Mouse (Mus musculus) heart, embryonic 14.5 days (tissue): ENCODE results near the gene Gpr132. TPM values are rescaled to one million over a fixed set of nuclear protein-coding genes. Genes with fewer than 3 reads are reported as not detected.

Experiments
- polyA plus RNA-seq: library from polyadenylated mRNA; unstranded; fragments of >200 nt; fragmentation: Nextera tagmentation; extraction: Ambion mirVana; gene quantifications from 2 replicates; pipeline ENCODE4 v1.2.1, GENCODE M21; 2014

Gene Gpr132
- polyA plus RNA-seq, 1 experiment from 2014 or later = 0.08 TPM

Other genes with a start within 250 kb of the Gpr132 start
- gene Adssl1, start 248.2 kb downstream of the Gpr132 start, polyA plus RNA-seq = 88.3 and 89.7 TPM in 2 replicates
- 136 and 153 TPM in 2 replicates for gene Siva1, start 223.5 kb downstream of the Gpr132 start, polyA plus RNA-seq
- 163 and 182 TPM in 2 replicates for gene Akt1, start 193.3 kb downstream of the Gpr132 start, polyA plus RNA-seq
- 5.3 and 6.7 TPM in 2 replicates for gene Zbtb42, start 189.4 kb downstream of the Gpr132 start, polyA plus RNA-seq
- gene Cep170b, start 147.8 kb downstream of the Gpr132 start, polyA plus RNA-seq = 5.0 and 6.1 TPM in 2 replicates
- 6.0 and 6.8 TPM in 2 replicates for gene Pld4, start 107.6 kb downstream of the Gpr132 start, polyA plus RNA-seq
- 1.9 and 3.1 TPM in 2 replicates for gene Ahnak2, start 65.6 kb downstream of the Gpr132 start, polyA plus RNA-seq
- 7.1 and 7.9 TPM in 2 replicates for gene Clba1, start 59.3 kb downstream of the Gpr132 start, polyA plus RNA-seq
- gene Cdca4, start 38.8 kb downstream of the Gpr132 start, polyA plus RNA-seq = 40.4 and 42.0 TPM in 2 replicates
- gene Jag2, start 61.5 kb upstream of the Gpr132 start, polyA plus RNA-seq = 3.4 and 4.7 TPM in 2 replicates
- gene Nudt14, start 73.9 kb upstream of the Gpr132 start, polyA plus RNA-seq = 44.2 and 53.9 TPM in 2 replicates
- gene Btbd6, start 108.3 kb upstream of the Gpr132 start, polyA plus RNA-seq = 19.4 and 25.9 TPM in 2 replicates
- 40.5 and 42.5 TPM in 2 replicates for gene Brf1, start 132.5 kb upstream of the Gpr132 start, polyA plus RNA-seq
- gene Pacs2, start 146.3 kb upstream of the Gpr132 start, polyA plus RNA-seq = 7.1 and 7.6 TPM in 2 replicates
- gene Tex22, start 206.3 kb upstream of the Gpr132 start, polyA plus RNA-seq = not detected in 2 replicates
- gene Mta1, start 230.1 kb upstream of the Gpr132 start, polyA plus RNA-seq = 14.6 and 15.5 TPM in 2 replicates